Mouse (Mus musculus) thymus, postnatal 4 days (tissue): Measurements from ENCODE around the gene Tbc1d22a.

Experiments
- DNase-seq: peaks from one replicate; pipeline ENCODE4 v3.0.0; 2021

Tbc1d22a gene

DNA sequence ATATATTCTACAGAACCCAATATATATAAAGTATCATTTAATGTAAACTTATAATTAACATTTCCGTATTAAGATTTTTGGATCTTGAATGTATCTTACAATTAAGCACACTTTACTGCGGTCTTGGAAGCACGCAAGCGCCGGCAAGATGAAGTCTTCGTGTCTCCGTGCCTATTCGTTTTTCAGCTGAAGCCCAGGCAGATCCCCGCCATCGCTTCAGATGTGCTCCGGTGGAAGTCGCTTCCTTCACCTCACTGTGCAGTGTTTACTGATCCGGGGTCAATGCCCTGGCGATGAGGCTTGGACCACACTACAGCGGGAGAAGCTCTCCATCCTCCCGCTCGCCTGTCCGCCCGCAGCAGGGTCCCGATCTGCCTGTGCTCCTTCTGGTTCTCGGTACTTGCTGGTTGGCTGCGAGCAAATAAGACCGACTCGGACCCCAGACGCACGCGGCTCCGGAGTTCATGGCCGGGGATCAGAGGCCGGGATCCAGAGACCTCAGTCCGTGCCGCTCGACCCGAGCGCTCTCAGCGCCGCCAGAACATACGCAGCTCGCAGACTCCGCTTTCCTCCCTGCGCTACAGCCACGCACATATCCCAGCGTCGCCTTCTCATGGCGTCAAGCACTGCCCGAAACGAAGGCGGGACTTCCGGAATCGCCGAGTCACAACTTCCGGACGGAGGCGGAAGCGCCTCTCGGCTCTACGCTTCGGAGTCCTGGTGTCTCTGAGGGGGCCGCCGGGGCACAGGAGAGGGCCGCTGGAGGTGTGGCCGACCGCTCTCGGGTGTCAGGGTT lies at the start of gene Tbc1d22a:
Gene Tbc1d22a (plus strand): TSS at position 707 of the 796 bp plus-strand sequence.
- DNase-seq = peak; percentile 95

DNA sequence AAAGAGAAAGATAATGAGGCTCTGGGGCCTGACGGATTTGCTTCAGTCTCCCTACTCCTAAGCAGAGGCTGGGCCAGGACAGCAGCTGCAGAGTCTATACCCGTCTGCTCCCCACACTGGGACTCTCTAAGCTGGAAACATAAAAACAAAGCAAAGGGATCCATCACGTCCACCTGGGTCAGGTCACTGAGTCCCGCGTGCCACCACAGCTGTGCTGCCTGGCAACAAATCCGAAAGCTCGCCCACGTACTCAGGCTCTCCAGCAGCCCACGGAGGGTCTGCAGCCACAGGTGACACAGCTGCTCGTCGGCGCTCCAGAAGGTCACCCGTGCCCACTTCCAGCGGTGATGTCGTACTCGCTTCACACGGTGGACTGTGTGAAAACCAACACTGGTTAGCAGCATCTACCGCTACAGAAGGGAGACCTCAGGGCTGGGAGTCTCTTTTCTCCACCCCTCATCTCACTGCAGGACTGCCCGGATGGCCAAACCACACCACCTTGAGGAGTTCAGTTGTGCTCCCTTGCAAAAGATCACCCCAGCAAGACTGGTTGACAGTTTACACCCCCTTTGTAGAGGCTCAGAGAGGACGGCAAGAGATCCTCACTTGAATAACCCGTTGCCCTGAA lies 49.4 kb upstream of the Tbc1d22a start:
- DNase-seq = no peak

DNA sequence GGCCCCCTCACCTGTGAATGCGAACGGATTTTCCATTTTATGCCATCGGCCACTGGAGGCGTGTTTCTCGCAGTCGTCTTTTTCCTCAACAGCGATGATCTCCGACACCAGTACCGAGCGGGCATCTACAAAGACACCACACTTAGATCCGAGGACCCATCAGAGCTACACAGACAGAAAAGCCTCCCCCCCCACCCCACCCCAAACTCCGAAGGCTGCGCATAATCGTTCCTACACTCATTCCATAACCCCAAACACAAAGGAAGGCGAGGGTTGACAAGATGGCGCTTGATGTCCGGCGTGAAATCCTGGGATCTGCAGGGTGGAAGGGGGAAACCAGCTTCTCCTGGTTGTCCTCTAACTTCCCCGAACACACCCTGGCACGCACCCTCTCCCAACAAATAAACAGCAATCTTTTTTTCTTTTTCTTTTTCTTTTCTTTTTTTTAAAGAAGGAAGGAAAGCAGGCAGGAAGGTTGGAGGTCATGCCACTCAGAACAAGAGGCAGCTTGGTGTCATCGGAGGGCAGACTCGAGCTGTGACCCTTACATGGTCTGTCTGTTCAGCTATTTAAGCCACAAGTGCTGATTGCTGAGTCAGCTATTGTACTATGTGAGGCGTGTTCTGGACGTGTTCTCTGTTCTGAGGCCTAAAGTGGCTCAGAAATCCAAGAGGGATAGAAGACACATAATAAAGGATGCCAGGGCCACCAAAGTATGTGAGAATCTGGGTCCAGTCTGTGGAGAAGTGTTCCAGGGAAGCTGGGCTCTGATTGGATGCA lies 48.3 kb upstream of the Tbc1d22a start:
- DNase-seq = no peak

GRCm38 (mm10) chr15:86167032-86167655 lies 47.1 kb upstream of the Tbc1d22a start:
- DNase-seq = peak; percentile 26

DNA sequence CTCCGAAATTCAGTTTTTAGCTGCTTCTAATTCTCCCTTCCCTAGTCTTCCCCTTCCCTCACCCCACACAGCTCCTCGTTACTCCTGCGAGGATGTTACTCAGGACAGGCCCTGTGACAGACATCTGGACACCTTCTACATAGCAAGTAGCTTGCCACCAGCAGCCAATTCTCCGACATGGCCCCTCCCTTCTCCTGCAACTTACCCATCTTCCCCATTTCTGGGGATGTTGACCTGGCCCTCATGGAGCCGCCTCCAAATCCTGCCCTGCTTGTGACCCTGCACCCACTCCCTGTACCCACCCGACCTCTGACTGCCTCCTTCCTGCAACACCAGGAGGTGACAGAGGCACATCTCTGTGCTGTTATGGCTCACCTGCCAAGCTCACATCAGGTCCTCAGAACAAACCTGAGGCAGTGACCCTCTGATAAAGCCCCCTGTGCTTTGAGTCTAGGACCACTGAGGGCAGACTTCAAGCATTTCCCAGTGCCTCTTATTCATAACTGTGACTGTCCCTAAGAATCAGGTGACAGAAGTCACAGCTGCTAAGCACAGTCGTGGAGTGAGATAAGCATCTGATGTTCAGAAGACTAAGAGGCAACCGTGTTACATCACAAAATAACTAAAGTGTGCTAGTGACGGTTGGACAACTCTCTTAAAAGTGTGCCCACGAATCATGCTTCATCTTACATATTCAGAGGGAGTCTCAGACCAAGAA lies 46.3 kb upstream of the Tbc1d22a start:
- DNase-seq = peak; percentile 63

- peak; percentile 56 for DNase-seq
These were observed 45.8 kb upstream of the Tbc1d22a start for GRCm38 (mm10) chr15:86168505-86168867.

DNA sequence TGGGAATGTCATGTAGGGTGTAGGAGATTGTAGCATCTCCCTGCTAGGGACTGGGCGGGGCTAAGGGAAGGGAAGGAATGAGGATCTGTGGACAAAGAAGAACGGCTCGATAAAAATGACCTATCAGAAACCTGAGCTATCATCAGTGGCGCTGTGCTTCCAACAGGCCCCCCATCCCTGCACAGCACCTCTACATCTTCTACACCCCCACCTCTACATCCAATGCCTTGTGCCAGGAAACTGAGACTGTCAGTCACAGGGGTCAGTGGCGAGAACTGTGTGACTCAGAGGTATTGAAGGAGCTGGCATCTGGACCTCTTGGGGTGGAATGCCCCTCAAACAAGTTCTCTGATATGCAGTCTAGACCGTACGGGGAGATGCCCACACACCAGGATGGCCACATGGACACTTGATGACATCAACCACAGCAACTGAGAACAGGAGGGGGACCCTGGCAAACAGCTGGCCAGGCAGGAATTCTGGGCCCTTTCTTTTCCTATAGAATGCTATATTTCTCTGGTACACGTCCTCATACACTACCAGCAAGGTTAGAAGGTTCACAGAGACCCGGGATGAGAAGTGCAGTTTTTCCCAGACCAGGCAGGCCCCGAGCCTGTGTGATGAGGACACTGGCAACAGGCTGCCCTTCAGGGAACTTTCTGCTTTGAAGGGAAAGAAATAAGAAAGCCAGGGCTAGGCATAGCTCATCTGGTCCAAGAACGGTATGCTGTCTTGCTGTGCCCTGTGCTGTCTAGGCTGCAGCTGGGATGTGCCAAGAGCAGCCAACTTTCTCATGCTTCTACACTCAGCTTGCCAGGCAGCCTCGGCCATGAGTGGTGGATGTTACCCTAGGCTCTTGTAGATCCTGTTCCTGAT lies 45.1 kb upstream of the Tbc1d22a start:
- DNase-seq = peak; percentile 52

DNA sequence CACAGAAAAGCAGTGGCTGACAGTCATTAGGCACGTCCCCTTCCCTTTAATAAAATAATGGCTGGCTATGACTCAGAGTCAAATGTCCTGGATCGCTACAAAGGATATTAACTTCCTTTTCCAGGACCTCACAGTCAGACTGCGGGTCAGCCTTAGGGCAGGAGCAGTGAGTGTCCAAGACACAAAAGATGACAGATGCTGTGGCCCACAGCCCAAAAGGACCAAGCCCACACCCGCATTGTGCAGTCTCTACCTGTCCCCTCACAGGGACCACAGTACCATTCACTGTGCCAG lies 44.5 kb upstream of the Tbc1d22a start:
- no peak for DNase-seq

DNA sequence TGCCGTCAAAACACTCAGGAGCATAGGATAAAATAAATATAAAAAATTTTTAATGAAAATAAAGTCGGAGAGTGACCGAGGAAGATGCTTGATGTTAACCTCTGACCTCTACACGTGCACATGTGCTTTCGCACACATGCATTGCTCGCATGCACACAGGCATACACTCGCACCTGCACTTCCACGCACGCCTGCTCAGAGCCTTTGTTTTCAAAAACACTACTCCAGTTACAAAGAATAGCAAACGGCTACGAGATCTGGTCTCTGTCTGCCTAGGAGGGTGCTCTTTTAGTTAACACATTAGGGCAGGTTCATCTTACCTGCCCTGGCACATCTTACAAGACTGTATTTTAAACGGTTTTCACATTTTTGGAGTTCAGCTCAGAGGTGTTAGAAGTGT lies 42.9 kb upstream of the Tbc1d22a start:
- peak; percentile 69 for DNase-seq

- DNase-seq = peak; percentile 44
These were observed 42.1 kb upstream of the Tbc1d22a start for GRCm38 (mm10) chr15:86172124-86172523.

DNA sequence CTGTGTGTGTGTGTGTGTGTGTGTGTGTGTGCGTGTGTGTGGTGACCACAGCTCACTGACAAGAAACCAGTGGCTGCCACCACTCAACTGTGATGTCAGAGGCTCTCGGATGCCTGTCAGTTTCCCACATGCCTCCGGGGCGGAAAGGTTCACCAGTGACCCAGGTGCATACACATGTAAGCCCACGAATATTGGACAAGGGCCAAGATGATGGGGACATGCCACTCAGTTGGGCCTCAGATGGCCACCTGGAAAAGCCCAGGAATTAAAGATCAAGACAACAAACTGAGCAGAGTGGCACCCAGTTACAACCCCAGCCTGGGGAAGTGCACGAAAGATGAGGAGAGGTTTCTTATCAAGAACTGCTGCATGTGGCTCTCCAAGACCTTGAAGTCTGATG lies 41.7 kb upstream of the Tbc1d22a start:
- peak; percentile 57 for DNase-seq

DNA sequence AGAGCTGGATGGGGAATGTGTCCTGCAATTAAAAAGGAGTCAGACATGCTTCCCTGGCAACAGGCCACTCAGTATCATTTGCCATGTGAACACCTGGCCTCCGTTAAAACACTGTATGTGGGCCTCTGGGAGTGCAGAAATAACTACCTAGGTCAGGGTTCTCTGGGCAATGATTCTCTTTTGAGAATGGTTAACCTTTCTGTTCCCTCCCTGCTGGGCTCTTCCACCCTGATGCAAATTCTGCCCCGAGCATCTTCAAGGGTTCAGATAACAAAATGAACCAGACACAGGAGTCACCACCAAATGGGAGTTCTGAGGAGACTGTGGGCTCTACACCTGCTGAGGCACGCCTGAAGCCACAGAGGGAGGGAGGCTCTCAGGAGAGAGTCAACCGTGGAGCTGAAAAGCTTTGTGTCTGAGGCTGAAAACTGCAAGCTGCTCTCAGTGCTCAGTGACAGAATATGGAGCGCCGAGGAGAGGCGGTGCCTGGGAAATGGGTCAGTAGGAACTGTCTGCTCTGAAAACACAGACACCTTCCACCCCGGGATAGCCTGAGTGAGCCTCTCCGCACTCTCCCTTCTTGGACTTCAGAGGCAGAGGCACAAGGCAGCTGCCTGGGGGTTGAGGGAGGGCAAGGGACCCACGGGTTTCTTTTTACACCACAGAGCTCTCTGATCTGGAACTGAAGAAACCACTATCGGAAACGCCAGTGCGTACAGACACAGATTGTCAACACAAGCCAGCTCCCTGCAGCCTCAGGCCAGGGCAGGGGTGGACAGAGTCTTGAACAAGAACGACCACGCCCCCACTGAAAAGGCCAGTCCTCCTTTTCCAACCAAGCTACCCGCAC lies 40.9 kb upstream of the Tbc1d22a start:
- DNase-seq = peak; percentile 71

- peak; percentile 53 for DNase-seq
These were observed 38.8 kb upstream of the Tbc1d22a start for GRCm38 (mm10) chr15:86175253-86176050.

GRCm38 (mm10) chr15:86176166-86176565 lies 38.1 kb upstream of the Tbc1d22a start:
- DNase-seq = no peak

DNA sequence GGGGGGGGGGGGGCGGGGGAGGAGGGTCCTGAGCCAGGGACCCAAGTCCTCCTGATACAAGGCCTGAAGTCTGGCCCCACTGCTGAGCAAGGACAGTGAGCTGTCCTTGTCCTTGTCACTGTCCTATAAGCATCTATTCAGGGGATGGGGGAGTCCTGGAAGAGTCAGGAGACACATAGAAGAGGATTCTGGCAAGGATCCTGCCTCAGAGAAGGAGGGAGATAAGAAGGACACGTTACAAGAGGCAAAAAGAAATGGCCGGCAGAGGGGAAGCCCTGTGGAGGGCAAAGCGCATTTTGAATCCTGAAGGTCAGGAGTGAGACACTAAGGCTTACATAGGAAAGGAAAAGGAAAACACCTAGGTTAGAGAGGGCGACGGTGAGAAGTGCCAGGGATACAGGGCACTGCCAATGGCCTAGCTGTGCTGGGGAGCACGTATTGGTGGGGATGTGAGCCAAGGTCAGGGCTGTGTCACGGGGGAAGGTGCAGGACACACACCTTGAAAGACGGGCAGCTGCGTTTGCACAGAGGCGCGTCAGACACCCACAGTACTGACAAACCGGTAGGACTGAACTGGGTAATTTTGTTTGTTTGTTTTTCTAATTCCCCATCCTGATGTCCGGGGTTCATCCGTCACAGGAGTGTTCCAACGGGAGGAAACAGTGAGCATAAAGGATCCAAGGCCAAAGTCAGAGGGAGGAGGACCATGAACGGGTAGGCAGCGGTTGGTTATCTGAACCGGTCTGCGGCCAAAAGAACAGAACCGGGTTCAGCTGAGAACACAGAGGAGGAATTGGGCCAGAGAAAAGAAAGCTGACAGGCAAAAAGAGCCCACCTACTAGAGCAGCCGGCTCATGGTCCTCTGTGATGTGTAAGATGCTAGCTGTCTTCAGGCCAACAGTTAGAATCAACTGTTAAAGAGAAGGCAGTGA lies 37.2 kb upstream of the Tbc1d22a start:
- DNase-seq = no peak

- DNase-seq = peak; percentile 44
These were observed 36.5 kb upstream of the Tbc1d22a start for GRCm38 (mm10) chr15:86177703-86178251.

DNA sequence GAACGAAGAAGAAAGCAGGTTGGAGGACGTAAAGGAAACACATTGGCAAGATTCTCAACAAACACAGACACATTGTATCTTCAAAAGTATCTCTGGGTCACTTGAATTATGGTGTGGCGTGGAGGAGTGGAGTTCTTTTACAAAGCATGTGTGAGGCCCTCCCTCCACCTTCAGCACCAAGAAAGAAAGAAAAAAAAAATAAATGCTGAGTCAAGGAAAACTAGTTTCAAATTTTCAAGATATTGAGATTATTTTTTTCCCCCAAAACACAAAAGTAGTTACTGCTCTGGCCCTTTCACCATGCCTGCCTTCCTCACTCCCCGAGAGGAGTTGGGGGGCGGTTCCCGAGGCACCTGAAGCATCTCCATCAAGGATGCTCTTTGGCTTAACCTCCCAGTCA lies 35.7 kb upstream of the Tbc1d22a start:
- DNase-seq = no peak

DNA sequence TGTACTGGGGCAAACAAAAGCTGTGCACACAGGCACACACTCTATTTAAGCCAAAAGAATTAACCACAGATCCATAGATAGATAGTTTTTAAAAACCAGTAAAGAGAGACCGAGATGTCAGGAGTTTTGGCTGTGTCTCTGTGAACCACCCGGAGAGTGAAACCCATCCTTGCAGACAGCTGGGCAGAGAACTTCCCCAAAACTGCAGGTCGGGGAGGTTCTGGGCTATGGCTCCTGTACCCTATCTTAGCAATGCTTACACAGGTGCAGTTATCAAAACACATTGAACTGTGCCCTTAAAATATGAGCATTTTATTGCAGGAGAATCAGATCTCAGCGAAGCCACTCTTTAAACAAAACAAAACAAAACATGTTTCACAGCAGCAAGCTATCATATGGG lies 33.8 kb upstream of the Tbc1d22a start:
- DNase-seq = peak; percentile 57
